Mouse (Mus musculus): Measurements from ENCODE around the gene Hs6st3.
"Not testable (repeated sequence)": the region's sequence is repeated elsewhere in the genome, so short reads cannot be mapped to it uniquely, and the experiment has no call there.

The Hs6st3 gene

DNA sequence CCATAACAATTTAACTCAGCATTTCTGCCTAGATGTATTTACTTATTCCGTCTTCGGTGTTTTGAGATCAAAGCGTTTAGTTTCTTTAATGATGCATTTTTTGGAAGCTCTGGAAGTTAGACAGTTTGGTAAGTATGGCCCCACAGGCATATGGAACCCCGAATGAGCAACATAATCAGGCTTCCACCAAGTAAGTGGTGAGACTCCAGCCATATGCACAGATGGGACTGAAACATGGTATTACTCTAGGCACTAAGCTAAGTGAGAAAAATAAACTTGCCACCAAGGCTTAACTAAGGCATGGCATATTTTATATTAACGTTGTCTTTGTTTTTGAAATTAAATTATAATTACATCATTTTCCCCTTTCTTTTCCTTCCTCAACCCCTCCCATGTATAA is 284.8 kb downstream of the Hs6st3 start:
- DNase-seq (ENCODE audit: extremely low spot score, low read depth, low spot score): no peak

DNA sequence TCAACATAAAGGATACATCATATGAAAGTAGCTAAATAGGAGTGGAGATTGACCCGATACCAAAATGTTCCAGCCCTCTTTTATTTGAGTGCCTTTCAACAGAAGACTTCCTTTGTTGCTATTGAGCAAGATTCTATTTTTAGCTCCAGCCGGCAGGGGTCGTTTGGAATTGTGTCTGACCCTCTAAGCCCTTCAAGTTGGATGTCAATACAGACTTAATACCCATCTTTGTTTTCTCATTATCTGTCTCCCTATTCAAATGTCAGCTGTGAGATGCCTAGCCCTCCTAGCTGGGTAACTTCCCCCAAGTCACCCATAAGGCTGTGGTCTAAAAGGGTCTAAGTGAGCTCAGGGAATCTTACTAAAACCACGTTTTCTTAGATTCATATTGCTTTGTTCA is 312.3 kb downstream of the Hs6st3 start:
- no peak for DNase-seq (ENCODE audit: extremely low spot score, low read depth, low spot score)

DNA sequence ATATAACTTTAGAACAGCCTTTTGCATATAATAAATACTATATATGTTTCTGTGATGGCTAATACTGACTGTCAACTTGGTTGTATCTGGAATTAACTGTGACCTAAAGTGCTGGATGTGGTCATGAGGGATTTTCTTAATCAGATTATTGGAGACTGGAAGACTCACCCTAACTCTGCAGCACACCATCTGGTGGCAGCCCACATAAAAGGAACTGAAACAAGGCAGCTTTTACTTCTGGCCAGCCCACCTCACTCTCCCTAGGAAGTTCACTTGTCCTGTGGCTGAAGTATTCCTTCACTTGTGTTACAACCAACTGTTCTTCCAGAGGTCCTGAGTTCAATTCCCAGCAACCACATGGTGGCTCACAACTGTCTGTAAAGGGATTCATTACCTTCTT is 313.5 kb downstream of the Hs6st3 start:
- no peak for DNase-seq (ENCODE audit: extremely low spot score, low read depth, low spot score)

DNA sequence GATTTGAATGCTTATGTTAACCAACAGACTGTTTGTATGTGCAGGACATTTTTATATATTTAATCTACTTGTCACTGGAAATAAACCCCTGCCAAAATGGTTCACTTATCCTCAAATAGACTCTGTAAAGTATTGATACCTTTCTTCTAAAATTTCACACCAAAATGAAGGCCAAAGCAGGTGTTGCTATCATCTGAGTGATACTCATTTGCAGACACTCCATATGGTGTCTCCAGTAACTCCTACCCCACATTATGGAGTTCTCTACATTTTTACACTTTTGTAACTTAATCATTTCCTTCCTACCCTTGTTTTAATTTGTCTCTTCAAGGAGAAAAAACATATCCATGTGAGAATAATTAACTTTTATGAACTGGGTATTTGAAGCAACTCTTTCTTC is 314.2 kb downstream of the Hs6st3 start:
- DNase-seq (ENCODE audit: extremely low spot score, low read depth, low spot score): no peak

DNA sequence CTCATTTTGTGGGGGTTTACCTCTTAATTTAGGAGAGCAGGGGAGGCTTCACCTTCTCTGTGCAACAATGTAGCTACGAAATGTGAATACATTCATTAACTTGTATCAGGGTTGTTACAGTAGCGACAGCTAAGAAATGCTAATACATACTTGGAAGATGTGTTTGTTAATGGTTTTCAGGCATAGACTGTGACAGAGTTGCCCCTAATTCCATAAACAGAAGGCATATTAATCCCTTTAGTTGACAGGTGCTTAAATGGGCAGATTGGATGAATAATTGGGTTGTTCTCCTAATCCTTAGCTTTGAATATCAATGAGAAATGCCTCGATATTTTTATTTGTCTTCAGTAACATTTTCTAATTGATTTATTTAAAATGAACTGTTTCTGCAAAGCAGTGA is 314.7 kb downstream of the Hs6st3 start:
- no peak for DNase-seq (ENCODE audit: extremely low spot score, low read depth, low spot score)

DNA sequence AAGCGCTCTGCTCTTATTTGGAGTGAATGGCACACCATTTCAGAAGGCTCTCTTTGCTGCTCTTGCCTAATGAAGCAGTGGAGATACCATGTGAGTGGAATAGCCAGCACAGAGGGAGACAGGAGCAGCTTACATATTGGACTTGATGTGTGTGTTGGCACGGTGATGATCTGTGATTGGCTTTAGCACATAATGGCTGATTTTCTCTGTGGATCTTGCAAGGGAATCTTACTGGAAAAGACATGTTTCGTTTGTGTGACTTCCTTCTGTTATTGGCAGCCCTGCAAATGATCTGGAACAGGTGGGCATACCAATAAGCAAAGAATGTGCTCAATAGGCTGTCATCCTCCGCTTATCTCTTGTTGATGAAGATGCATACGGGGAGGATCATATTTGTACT is 326.2 kb downstream of the Hs6st3 start:
- DNase-seq (ENCODE audit: extremely low spot score, low read depth, low spot score): no peak

DNA sequence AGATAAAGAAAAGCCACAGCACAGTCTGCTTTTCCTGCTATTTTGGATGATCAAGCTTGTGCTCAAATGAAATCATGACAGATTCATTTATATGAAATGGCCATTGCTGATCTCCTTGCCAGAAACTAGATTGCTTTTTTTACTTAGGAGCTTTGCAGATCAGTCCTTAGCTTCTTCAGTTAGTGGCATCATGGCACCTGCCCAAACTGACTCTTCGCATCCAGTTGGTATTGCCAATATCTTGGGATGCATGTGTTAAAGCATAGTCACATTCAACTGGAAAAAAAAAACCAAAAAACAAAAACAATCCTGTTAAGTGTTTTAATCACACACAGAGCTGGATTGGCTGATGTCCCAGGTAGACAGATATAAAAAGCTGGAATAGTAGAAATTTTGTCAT is 326.7 kb downstream of the Hs6st3 start:
- DNase-seq (ENCODE audit: extremely low spot score, low read depth, low spot score): no peak

DNA sequence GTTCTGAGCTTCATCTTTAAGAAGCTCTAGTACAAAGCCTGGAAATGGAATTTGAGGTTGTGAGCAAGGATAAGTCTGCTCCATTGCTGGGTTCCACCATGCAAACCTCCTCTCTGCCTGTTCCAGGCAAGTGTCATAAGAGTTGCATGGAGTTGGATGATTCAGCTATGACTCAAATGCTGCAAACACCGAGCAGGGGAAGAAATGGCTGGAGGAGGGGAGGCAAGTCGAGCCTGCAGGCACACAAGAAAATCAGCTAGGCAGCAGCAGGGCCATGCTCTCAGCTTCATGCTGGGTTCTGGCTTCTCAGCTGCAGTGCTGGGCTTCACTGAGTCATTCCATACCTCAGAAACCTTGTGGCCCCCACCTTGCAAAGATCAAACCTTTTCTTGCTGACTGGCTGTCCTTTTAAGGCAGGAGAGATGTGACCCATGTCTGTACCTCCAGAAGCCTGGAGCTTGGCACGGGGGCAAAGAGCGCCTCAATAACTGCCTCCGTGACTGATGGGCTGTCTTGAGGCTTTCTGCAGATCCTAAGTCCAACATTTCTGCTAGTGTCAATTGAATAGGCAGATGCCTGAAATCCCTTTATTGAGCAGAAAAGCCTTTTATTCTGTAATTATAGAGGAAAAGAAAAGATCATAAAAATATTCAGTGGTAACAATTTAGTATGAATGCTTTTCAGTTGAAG is 328.9 kb downstream of the Hs6st3 start:
- no peak for DNase-seq (ENCODE audit: extremely low spot score, low read depth, low spot score)

DNA sequence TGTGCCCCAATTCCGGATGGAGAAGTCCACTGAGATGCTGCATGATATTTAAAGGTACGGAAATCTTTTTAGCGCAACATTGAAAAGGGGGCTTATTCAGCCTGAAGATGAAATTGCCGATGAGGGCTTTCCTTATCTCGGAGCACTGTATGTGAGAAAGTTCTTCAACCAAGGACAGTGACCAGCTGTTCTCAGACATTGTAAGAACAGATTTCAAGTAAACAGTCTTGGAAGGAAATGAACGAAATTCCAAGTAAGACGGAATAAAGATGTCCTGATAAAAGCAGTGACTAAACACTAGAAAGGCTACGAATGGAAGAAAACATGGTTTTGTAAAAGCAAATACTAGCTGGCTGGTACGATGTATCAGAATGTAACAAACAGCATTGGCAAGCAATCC is 338.4 kb downstream of the Hs6st3 start:
- DNase-seq (ENCODE audit: extremely low spot score, low read depth, low spot score): no peak

DNA sequence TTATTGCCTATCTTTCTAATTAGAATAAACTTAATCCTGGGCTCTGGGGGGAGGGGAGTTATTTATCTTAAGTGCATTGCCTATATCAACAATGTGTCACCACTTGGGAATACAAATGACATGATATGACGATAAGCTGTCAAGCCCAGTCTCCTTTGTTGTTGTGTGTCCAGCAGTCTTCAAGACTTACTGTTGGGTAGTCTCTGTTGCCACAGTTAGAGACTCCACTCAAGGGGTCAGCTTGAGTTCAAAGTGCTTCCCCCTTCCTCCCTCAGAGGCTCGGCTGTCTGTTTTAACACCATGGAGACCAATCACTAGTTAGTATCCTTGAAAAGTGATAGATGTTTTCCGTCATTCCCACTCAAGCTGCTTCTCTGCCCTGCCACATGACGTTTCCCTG is 339.7 kb downstream of the Hs6st3 start:
- no peak for DNase-seq (ENCODE audit: extremely low spot score, low read depth, low spot score)

DNA sequence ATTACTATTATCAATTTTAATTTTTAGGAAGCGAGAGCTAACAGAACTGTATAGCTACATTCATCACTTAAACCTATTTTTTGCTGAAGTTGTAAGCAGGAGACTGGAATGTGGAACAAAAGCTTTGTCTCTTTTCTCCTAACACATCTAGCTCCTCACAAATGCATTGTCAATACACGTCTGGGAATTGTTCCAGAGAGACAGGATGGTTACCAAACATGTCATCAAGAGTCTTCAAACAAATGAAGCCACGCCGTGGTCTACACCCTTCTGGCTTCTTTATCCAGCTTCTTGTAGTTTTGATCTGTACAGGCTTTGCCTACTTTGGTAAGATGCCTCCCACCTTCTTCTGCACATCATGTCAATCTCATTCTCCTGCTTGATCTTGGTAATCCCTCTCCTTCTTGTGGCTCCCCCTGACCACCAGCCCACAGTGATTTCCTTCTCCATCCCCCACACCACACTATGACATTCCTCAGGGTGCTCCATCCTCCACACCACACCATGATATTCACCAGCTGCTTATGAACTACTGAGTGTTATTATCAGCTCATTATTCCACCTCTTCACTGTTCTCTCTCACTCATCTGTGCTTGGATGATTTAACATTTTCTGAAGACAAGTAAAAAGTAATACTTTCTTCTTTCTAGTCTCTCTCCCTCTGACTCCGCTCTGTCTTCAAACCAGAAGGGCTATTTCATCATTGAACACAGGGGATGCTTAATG is 351.0 kb downstream of the Hs6st3 start:
- no peak for DNase-seq (ENCODE audit: extremely low spot score, low read depth, low spot score)

DNA sequence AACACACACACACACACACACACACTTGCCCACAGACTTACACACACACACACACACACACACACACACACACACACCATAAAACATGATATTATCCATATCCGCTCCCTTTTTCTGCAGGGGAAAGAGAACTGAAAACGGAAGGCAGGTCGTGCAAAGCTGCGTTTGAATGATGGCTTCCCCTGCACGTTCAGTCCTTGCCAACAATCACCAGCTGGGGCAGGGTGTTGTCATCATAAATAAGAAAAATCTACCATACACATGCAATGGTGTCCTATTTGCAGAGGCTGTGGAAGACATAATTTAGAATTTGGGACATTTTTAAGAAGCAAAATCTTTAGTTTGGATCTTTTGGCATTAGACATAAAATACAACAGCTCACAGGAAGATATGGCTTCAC is 382.5 kb downstream of the Hs6st3 start:
- DNase-seq (ENCODE audit: extremely low spot score, low read depth, low spot score): no peak

DNA sequence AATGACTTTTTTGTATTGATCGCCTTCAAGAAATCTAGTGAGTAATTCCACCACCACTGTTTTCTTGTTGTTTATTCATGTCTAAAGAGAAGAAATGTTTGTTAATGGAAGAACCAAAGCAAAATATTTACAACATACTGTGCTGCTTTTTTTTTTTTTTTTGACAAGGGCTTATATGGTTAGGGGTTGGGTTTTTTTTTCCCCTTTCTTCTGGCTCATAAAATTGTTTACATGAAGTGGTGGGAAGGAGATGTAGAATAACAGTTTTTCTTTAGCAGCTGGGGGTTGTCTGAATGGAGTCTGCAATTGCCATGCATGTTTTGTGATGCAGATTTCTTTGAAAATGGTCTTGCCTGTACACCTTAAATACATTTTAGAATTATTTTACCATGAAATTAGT is 382.9 kb downstream of the Hs6st3 start:
- no peak for DNase-seq (ENCODE audit: extremely low spot score, low read depth, low spot score)

DNA sequence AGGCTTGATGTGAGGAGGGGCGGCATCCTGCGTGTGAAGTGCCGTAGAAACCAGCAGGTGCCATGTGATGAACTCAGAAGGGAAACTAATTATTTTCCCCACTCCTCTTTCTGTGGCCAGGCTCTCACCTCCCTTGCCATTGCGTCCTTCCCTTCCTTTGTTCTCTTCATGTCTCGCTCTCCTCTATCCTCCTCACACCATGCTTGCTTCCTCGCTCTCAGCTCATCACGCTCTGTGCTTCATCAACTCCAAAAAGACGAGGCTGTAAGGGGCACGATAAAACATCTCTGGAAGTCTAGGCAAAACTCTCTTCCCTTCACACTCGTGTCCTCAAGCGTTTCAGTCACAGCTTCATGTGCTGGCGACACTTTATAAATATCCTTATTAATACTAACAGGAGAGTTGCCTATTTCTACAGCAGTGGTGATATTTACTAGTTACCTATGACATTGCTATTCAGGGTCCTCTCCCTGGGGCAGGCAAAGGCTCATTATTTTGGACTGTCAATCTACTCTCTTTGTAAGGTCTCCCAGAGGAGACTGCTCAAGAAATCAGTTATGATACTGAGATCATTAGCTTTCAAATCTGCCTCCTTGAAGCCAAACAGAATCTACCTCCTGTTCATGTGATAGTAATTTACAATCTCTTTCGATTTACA is 394.9 kb downstream of the Hs6st3 start:
- no peak for DNase-seq (ENCODE audit: extremely low spot score, low read depth, low spot score)

DNA sequence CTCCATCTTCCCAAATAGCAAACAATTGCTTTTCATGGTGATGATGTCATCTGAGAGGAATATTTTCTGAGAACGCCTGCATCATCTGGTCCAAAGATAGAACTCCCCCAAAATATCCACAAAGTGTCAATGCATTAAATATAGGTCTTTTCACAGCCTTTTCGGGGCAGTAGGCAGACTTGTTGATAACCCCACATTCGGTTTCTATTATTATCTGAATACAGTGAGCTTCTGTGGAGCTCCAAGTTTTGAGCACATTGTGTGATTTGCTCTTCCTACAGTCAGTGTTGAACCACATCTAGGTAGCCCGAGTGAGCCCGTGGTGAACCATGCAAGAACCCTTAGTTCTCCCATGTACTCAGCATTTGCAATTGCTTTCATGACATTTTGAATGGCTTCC is 402.4 kb downstream of the Hs6st3 start:
- DNase-seq (ENCODE audit: extremely low spot score, low read depth, low spot score): no peak

DNA sequence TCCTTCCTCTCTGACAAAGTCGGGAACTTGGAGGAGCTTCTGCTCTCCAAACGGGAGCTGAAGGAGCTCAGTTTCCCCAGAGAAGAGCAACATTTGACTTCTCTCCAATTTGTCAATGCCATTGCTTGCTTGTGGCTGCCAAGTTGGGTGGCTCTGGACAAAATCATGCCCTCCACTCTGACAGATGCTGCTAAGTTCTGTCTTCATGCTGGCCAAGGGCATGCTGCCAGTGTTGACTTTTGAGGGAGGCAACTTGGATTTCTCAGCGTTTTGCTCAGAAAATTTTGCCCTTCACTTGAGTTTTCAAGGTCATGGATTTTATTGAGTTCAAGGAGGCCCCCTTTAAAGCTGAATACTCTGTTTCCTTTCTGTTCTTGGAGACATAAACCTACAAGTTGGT is 406.5 kb downstream of the Hs6st3 start:
- DNase-seq (ENCODE audit: extremely low spot score, low read depth, low spot score): no peak

DNA sequence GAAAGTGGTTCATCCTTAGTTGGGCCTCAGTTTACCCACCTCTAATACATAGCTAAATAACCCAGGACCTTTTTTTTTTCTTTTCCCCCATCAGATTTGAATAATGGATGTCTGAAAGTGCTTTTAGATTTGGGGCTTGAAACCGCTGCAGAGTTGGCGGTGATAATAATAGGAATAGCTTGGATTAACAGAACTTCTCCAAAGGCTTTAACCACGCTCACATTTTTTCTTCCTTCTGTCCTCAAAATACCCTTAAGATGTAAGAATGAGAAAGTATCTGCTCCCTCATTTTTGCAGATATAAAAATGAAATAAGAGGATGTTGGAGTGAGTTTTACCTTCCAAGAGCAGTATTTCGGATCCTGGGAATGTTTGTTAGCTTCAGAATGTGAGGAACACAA is 420.2 kb downstream of the Hs6st3 start:
- no peak for DNase-seq (ENCODE audit: extremely low spot score, low read depth, low spot score)

DNA sequence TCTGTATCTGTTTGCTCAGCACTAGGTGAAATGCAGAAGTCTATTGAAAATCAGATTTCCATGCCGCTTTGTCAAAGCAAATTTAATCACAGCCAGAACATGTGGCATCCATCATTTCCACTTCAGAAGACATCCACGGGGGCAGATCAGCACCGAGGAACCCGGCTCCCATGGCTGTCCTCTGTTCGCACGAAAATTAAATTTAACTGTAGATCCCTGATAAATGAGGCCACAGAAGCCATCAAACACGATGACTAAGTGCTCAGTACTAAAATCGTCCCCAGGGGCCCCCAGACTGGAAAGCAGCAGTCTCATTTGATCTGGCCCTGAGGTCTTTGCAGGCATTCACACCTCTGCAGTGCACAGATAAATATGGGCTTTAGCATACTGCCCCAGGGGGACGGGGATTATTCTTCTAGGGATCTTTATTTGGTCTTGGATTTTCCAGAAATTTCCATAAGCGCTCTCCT is 443.9 kb downstream of the Hs6st3 start:
- DNase-seq (ENCODE audit: extremely low spot score, low read depth, low spot score): no peak

DNA sequence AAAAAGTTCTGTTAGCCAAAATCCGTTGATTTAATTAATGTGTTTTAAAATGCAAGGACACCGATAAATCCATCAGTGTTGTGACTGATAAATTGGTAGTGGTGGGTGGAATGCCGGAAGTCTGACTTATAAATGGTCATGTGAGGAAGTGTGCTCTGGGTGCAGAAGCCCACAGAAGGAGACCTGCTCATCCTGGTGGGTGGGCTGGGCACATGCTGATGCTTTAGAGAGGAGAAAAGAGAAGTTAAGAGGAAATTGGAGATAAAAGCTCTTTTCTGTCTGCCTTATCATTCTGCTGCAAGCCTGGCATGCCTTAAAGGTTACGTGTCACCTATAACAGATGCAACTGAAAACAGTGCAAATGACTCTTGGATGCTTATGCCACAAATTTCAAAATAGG is 446.9 kb downstream of the Hs6st3 start:
- no peak for DNase-seq (ENCODE audit: extremely low spot score, low read depth, low spot score)

DNA sequence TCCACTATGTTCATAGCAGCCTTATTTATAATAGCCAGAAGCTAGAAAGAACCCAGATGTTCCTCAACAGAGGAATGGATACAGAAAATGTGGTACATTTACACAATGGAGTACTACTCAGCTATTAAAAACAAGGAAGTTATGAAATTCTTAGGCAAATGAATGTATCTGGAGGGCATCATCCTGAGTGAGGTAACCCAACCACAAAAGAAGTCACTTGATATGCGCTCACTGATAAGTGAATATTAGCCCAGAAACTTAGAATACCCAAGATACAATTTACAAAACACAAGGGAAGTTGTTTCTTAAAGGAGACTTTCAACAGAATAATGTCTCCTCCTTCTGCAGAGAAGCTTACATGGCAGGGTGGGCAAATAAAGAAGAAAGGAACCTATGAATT is 449.2 kb downstream of the Hs6st3 start:
- DNase-seq (ENCODE audit: extremely low spot score, low read depth, low spot score): not testable (repeated sequence)

DNA sequence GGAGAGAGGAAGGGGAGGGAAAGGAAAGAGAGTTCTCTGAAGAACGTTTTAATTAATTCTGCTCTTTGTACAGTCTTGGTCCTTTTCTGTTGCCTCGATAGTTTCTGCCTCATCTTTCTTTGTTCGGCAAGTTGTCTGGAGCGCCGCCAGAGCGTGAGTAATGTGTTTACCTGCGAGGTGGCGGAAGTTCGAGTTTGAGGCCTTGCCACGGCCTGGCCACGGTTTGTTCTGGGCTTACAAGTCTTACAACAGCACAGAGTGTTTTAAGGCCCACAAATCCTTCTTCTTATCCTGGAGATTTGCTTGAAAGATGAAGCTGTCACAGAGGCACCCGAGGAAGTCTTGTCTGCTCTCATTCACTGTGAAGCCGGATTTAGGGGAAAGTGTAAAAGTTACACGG is 466.2 kb downstream of the Hs6st3 start:
- no peak for DNase-seq (ENCODE audit: extremely low spot score, low read depth, low spot score)

DNA sequence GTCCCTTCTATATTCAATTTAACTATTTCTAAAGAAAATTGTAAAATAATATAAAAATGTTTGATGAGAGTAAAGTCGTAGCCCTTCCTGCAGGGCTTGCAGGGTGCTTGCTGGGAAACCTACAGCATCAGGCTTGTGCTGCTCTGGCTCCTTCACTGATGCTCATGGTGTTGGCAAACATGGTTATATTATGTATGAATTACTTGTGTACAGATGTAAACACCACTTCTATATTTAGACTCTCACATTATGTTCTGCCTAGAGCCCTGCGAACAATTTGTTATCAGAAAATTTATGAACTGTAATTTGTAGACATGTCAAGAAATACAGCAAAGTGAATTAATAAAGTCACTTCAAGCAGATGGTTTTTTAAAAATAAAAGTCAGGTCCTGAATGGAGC is 474.7 kb downstream of the Hs6st3 start:
- DNase-seq (ENCODE audit: extremely low spot score, low read depth, low spot score): no peak
